Mouse (Mus musculus) forebrain, embryonic 16.5 days (tissue): ENCODE results near the gene C130074G19Rik. TPM values are rescaled to one million over a fixed set of nuclear protein-coding genes. Genes with fewer than 3 reads are reported as not detected.

ENCODE experiments used
- ATAC-seq: fragments of 200-750 bp; cut with Nextera tagmentation; 2 replicates; pipeline ENCODE4 v1.8.0; 2017; ENCODE audit warnings: mild to moderate bottlenecking, moderate library complexity
- H3K27ac ChIP-seq: fragments of 300-500 bp; sonication (generic); 2 replicates; pipeline ENCODE4 v1.5.1; 2014; ENCODE audit warnings: low read length, control low read depth
- H3K27me3 ChIP-seq: fragments of 300-500 bp; sonication (generic); replicated peaks from 2 replicates; pipeline ENCODE4 v1.6.1; 2014; ENCODE audit warnings: low read length; ENCODE audit not compliant: control insufficient read depth, insufficient read depth
- H3K36me3 ChIP-seq: fragments of 300-500 bp; sonication (generic); 2 replicates; pipeline ENCODE4 v1.6.1; 2014; ENCODE audit not compliant: control insufficient read depth, insufficient read depth
- H3K4me1 ChIP-seq: fragments of 300-500 bp; sonication (generic); replicated peaks from 2 replicates; pipeline ENCODE4 v1.6.1; 2014; ENCODE audit warnings: low read length; ENCODE audit not compliant: control insufficient read depth, insufficient read depth
- H3K4me2 ChIP-seq: fragments of 300-500 bp; sonication (generic); 2 replicates; pipeline ENCODE4 v1.6.1; 2014; ENCODE audit warnings: mild to moderate bottlenecking, low read length, control low read depth
- H3K4me3 ChIP-seq: fragments of 300-500 bp; sonication (generic); replicated peaks from 2 replicates; pipeline ENCODE4 v1.5.1; 2014; ENCODE audit warnings: mild to moderate bottlenecking, low read length, control low read depth
- H3K9ac ChIP-seq: fragments of 300-500 bp; sonication (generic); replicated peaks from 2 replicates; pipeline ENCODE4 v1.6.1; 2014; ENCODE audit warnings: low read depth, low read length, control low read depth
- H3K9me3 ChIP-seq: fragments of 300-500 bp; sonication (generic); 2 replicates; pipeline ENCODE4 v1.6.1; 2016; ENCODE audit warnings: low read length; ENCODE audit not compliant: control insufficient read depth
- WGBS: fragments of 180-500 bp; shearing (Covaris S2); extraction: QIAGEN DNeasy Blood & Tissue Kit; methylation state at CpG from one replicate; pipeline ENCODE4 v1.1.7; 2014; 5-methylcytosine and 5-hydroxymethylcytosine counted together
- polyA plus RNA-seq: library from polyadenylated mRNA; unstranded; fragments of >200 nt; fragmentation: Nextera tagmentation; extraction: Ambion mirVana; gene quantifications from 2 replicates; pipeline ENCODE4 v1.2.1, GENCODE M21; 2015

C130074G19Rik gene
- polyA plus RNA-seq, 1 experiment from 2014 or later = 1.3 TPM

- Histone ChIP-seq H3K4me1 (0 out of 2 replicates have a peak, but pooled peaks cover 6% of the 10 kb centered on the region), H3K27me3 (peaks cover 24% of the 10 kb centered on the region), H3K36me3 (no peaks in the 10 kb centered on the region), H3K4me2 (no peak overlapping the region), H3K9ac (no peak overlapping the region), H3K9me3 (no peaks in the 10 kb centered on the region), H3K27ac (no peak overlapping the region), H3K4me3 (peak overlapping the region; percentile 49)
- 73% methylated on average over 7 of the region's 7 CpGs for WGBS
- ATAC-seq = no peak
Measured at GRCm38 (mm10) chr1:184881861-184882260, 1.2 kb downstream of the C130074G19Rik start.

GRCm38 (mm10) chr1:184881211-184881610, 1.8 kb downstream of the C130074G19Rik start:
- no peak for ATAC-seq
- H3K4me3 ChIP-seq = no peak overlapping the region
- no peaks in the 10 kb centered on the region for H3K36me3 ChIP-seq
- H3K9ac ChIP-seq = no peak overlapping the region
- H3K9me3 ChIP-seq = no peaks in the 10 kb centered on the region
- 0 out of 2 replicates have a peak, but pooled peaks cover 6% of the 10 kb centered on the region for H3K4me1 ChIP-seq
- no peak overlapping the region for H3K27ac ChIP-seq
- 81% methylated on average over 5 of the region's 5 CpGs for WGBS
- H3K4me2 ChIP-seq = no peak overlapping the region
- peaks cover 24% of the 10 kb centered on the region for H3K27me3 ChIP-seq

GRCm38 (mm10) chr1:184878860-184879259, 4.2 kb downstream of the C130074G19Rik start:
- WGBS = 66% methylated on average over 6 of the region's 6 CpGs
- ATAC-seq = no peak

GRCm38 (mm10) chr1:184877306-184877705, 5.7 kb downstream of the C130074G19Rik start:
- Histone ChIP-seq H3K27me3 (peaks cover 12% of the 10 kb centered on the region), H3K27ac (no peak overlapping the region)

More at GRCm38 (mm10) chr1:184878860-184879259, 4.2 kb downstream of the C130074G19Rik start:
- H3K4me1 ChIP-seq = 0 out of 2 replicates have a peak, but pooled peaks cover 6% of the 10 kb centered on the region
- no peak overlapping the region for H3K27ac ChIP-seq
- no peaks in the 10 kb centered on the region for H3K36me3 ChIP-seq
- H3K9ac ChIP-seq = no peak overlapping the region
- H3K4me3 ChIP-seq = no peak overlapping the region
- no peaks in the 10 kb centered on the region for H3K9me3 ChIP-seq
- no peak overlapping the region for H3K4me2 ChIP-seq
- H3K27me3 ChIP-seq = peaks cover 24% of the 10 kb centered on the region

GRCm38 (mm10) chr1:184873910-184874309, 9.1 kb downstream of the C130074G19Rik start:
- H3K9me3 ChIP-seq = no peaks in the 10 kb centered on the region
- H3K4me2 ChIP-seq = no peak overlapping the region
- H3K4me3 ChIP-seq = no peak overlapping the region
- WGBS = 84% methylated on average over 11 of the region's 11 CpGs
- H3K36me3 ChIP-seq = no peaks in the 10 kb centered on the region
- no peak overlapping the region for H3K9ac ChIP-seq
- no peak for ATAC-seq
- H3K27ac ChIP-seq = no peak overlapping the region
- H3K4me1 ChIP-seq = 0 out of 2 replicates have a peak, but pooled peaks cover 3% of the 10 kb centered on the region
- H3K27me3 ChIP-seq = no peaks in the 10 kb centered on the region

More at GRCm38 (mm10) chr1:184877306-184877705, 5.7 kb downstream of the C130074G19Rik start:
- Histone ChIP-seq H3K4me3 (no peak overlapping the region), H3K4me1 (no peaks in the 10 kb centered on the region), H3K9ac (no peak overlapping the region), H3K36me3 (no peaks in the 10 kb centered on the region), H3K4me2 (no peak overlapping the region), H3K9me3 (no peaks in the 10 kb centered on the region)
- no peak for ATAC-seq
- WGBS = 74% methylated on average over 2 of the region's 2 CpGs

GRCm38 (mm10) chr1:184872069-184872819, 10.8 kb downstream of the C130074G19Rik start:
- 80% methylated on average over 7 of the region's 7 CpGs for WGBS
- ATAC-seq = no peak

GRCm38 (mm10) chr1:184871506-184871905, 11.5 kb downstream of the C130074G19Rik start:
- Histone ChIP-seq H3K9ac (no peak overlapping the region), H3K4me1 (0 out of 2 replicates have a peak, but pooled peaks cover 3% of the 10 kb centered on the region), H3K4me2 (no peak overlapping the region), H3K4me3 (no peak overlapping the region), H3K27me3 (no peaks in the 10 kb centered on the region), H3K9me3 (no peaks in the 10 kb centered on the region), H3K36me3 (no peaks in the 10 kb centered on the region), H3K27ac (no peak overlapping the region)
- ATAC-seq = no peak
- 100% methylated on average over 1 of the region's 1 CpGs for WGBS

More at GRCm38 (mm10) chr1:184872069-184872819, 10.8 kb downstream of the C130074G19Rik start:
- H3K27ac ChIP-seq = no peak overlapping the region
- H3K9me3 ChIP-seq = no peaks in the 10 kb centered on the region
- H3K4me3 ChIP-seq = no peak overlapping the region
- H3K9ac ChIP-seq = no peak overlapping the region
- 0 out of 2 replicates have a peak, but pooled peaks cover 3% of the 10 kb centered on the region for H3K4me1 ChIP-seq
- H3K27me3 ChIP-seq = no peaks in the 10 kb centered on the region
- no peaks in the 10 kb centered on the region for H3K36me3 ChIP-seq
- H3K4me2 ChIP-seq = no peak overlapping the region

GRCm38 (mm10) chr1:184870646-184871385, 12.2 kb downstream of the C130074G19Rik start:
- Histone ChIP-seq H3K36me3 (no peaks in the 10 kb centered on the region), H3K4me1 (0 out of 2 replicates have a peak, but pooled peaks cover 3% of the 10 kb centered on the region), H3K9ac (no peak overlapping the region), H3K4me3 (no peak overlapping the region), H3K9me3 (no peaks in the 10 kb centered on the region), H3K27me3 (no peaks in the 10 kb centered on the region), H3K4me2 (no peak overlapping the region), H3K27ac (no peak overlapping the region)
- ATAC-seq = no peak
- WGBS = 86% methylated on average over 11 of the region's 11 CpGs

- WGBS = 20% methylated on average over 4 of the region's 4 CpGs
- Histone ChIP-seq H3K4me1 (0 out of 2 replicates have a peak, but pooled peaks cover 3% of the 10 kb centered on the region), H3K4me2 (no peak overlapping the region), H3K9me3 (no peaks in the 10 kb centered on the region), H3K36me3 (no peaks in the 10 kb centered on the region), H3K9ac (no peak overlapping the region), H3K4me3 (no peak overlapping the region), H3K27ac (no peak overlapping the region), H3K27me3 (no peaks in the 10 kb centered on the region)
- peak; percentile 40 for ATAC-seq
Measured at GRCm38 (mm10) chr1:184869939-184870565, 13.0 kb downstream of the C130074G19Rik start.
